Comparison of ENCODE assay signal across 26 mouse cellular contexts in genomic region chr10:42578281-42578675, GRCm38 (mm10). TPM values are rescaled to one million over a fixed set of nuclear protein-coding genes. Genes with fewer than 3 reads are reported as not detected.
DNase-seq lines count a peak whose midpoint lies in the region; ATAC-seq and TF ChIP-seq lines count a peak whose summit lies in the region.
"Had no signal": no experiment of that assay in that cellular context is flagged by ENCODE, and none has a peak within 500 bp of the region (broad histone marks: within the 10 kb centered on the region; RNA-seq: fewer than 3 reads in every experiment).

No protein-coding gene starts in this region.

- intact Hi-C loops in gastrocnemius, adult 2 months (cut with DNase I): no loop called here

- H3K27ac ChIP-seq in hindbrain, embryonic 11.5 days (ENCODE audit: low read depth, low read length): no peak overlapping the region
- H3K27ac ChIP-seq in hindbrain, embryonic 14.5 days: no peak overlapping the region
- H3K27ac ChIP-seq in forebrain, embryonic 12.5 days: peak overlapping the region; percentile 90
- H3K27ac ChIP-seq in midbrain, embryonic 12.5 days (replicated peaks): no peak overlapping the region; the same call in 1 of the 2 replicates
- no peak overlapping the region for H3K27ac ChIP-seq in stomach, postnatal 0 days (replicated peaks)
- H3K27ac ChIP-seq in gastrocnemius, adult 2 months: no peak overlapping the region
- H3K27ac ChIP-seq: embryonic facial prominence, embryonic 12.5 days; hindbrain, embryonic 13.5 days; left cerebral cortex, adult 2 months; limb, embryonic 12.5 days; liver, embryonic 14.5 days had no signal

- no peak overlapping the region for H3K4me2 ChIP-seq in hindbrain, embryonic 11.5 days (replicated peaks; ENCODE audit: low read depth, low read length)
- no peak overlapping the region for H3K4me2 ChIP-seq in hindbrain, embryonic 14.5 days (replicated peaks)
- H3K4me2 ChIP-seq in forebrain, embryonic 12.5 days: peak overlapping the region; percentile 73
- peak overlapping the region; percentile 74 for H3K4me2 ChIP-seq in midbrain, embryonic 12.5 days (replicated peaks)
- H3K4me2 ChIP-seq in stomach, postnatal 0 days (replicated peaks; ENCODE audit: low read depth): no peak overlapping the region
- H3K4me2 ChIP-seq: hindbrain, embryonic 13.5 days; limb, embryonic 12.5 days had no signal

- no peak overlapping the region; the same call in 1 of the 2 replicates for H3K4me3 ChIP-seq in hindbrain, embryonic 11.5 days (ENCODE audit: low read depth, low read length)
- no peak overlapping the region for H3K4me3 ChIP-seq in hindbrain, embryonic 14.5 days (replicated peaks; ENCODE audit: low read length)
- H3K4me3 ChIP-seq in forebrain, embryonic 12.5 days (replicated peaks): peak overlapping the region; percentile 72
- H3K4me3 ChIP-seq in midbrain, embryonic 12.5 days: peak overlapping the region; percentile 60
- H3K4me3 ChIP-seq in stomach, postnatal 0 days (ENCODE audit: low read depth, low read length): no peak overlapping the region
- H3K4me3 ChIP-seq in gastrocnemius, adult 2 months: no peak overlapping the region
- H3K4me3 ChIP-seq: embryonic facial prominence, embryonic 12.5 days; hindbrain, embryonic 13.5 days; left cerebral cortex, adult 2 months; limb, embryonic 12.5 days; myocyte had no signal

- no peaks in the 10 kb centered on the region for H3K36me3 ChIP-seq in hindbrain, embryonic 11.5 days (ENCODE audit: control insufficient read depth, insufficient read depth, low read length)
- H3K36me3 ChIP-seq in hindbrain, embryonic 14.5 days (replicated peaks; ENCODE audit: control insufficient read depth, insufficient read depth): no peaks in the 10 kb centered on the region
- peaks cover 32% of the 10 kb centered on the region for H3K36me3 ChIP-seq in forebrain, embryonic 12.5 days (replicated peaks)
- 0 out of 2 replicates have a peak, but pooled peaks cover 5% of the 10 kb centered on the region for H3K36me3 ChIP-seq in midbrain, embryonic 12.5 days
- H3K36me3 ChIP-seq in stomach, postnatal 0 days (ENCODE audit: control insufficient read depth, insufficient read depth, low read length): no peaks in the 10 kb centered on the region
- H3K36me3 ChIP-seq: embryonic facial prominence, embryonic 12.5 days; hindbrain, embryonic 13.5 days; limb, embryonic 12.5 days had no signal

- H3K9ac ChIP-seq in hindbrain, embryonic 11.5 days (ENCODE audit: low read depth, low read length): no peak overlapping the region
- no peak overlapping the region for H3K9ac ChIP-seq in hindbrain, embryonic 14.5 days
- H3K9ac ChIP-seq in forebrain, embryonic 12.5 days: peak overlapping the region; percentile 97
- H3K9ac ChIP-seq in midbrain, embryonic 12.5 days (replicated peaks): peak overlapping the region; percentile 20; the same call in 1 of the 2 replicates
- no peak overlapping the region for H3K9ac ChIP-seq in stomach, postnatal 0 days (ENCODE audit: low read length)
- H3K9ac ChIP-seq: embryonic facial prominence, embryonic 12.5 days; hindbrain, embryonic 13.5 days; limb, embryonic 12.5 days; liver, embryonic 14.5 days had no signal

- H3K4me1 ChIP-seq in hindbrain, embryonic 11.5 days (replicated peaks; ENCODE audit: control insufficient read depth, insufficient read depth, low read length): peaks cover 13% of the 10 kb centered on the region
- H3K4me1 ChIP-seq in hindbrain, embryonic 14.5 days (replicated peaks; ENCODE audit: control insufficient read depth, insufficient read depth, low read length): peaks cover 7% of the 10 kb centered on the region; the same call in 1 of the 2 replicates
- peaks cover 67% of the 10 kb centered on the region for H3K4me1 ChIP-seq in forebrain, embryonic 12.5 days
- H3K4me1 ChIP-seq in midbrain, embryonic 12.5 days: peaks cover 62% of the 10 kb centered on the region
- H3K4me1 ChIP-seq in stomach, postnatal 0 days (replicated peaks; ENCODE audit: control insufficient read depth, insufficient read depth): no peaks in the 10 kb centered on the region

- TF ChIP-seq EP300 in stomach, postnatal 0 days (optimal IDR thresholded peaks at IDR 0.05): no peak

- peak; percentile 53 for DNase-seq in hindbrain, embryonic 11.5 days (ENCODE audit: low spot score)
- no peak for DNase-seq in hindbrain, embryonic 14.5 days (ENCODE audit: low spot score)
- DNase-seq in embryo, embryonic 10 days (ENCODE audit: low spot score): peak; percentile 40
- no peak for DNase-seq in stomach, postnatal 0 days (ENCODE audit: low spot score)
- DNase-seq in spleen, postnatal 4 days (ENCODE audit: low spot score in 2 of 2): no peak
- DNase-seq in gastrocnemius, adult 2 months: no peak
- DNase-seq: adrenal gland, postnatal 14 days; cerebellum, adult 2 months; gastrocnemius, postnatal 14 days; kidney, postnatal 10 days had no signal

- peaks cover 94% of the 10 kb centered on the region for H3K27me3 ChIP-seq in hindbrain, embryonic 11.5 days (ENCODE audit: control insufficient read depth, insufficient read depth, low read length)
- peaks cover 99% of the 10 kb centered on the region for H3K27me3 ChIP-seq in hindbrain, embryonic 14.5 days (ENCODE audit: control insufficient read depth, insufficient read depth, low read length)
- H3K27me3 ChIP-seq in forebrain, embryonic 12.5 days: peaks cover 34% of the 10 kb centered on the region
- peaks cover 89% of the 10 kb centered on the region for H3K27me3 ChIP-seq in midbrain, embryonic 12.5 days
- peaks cover 44% of the 10 kb centered on the region for H3K27me3 ChIP-seq in stomach, postnatal 0 days (ENCODE audit: control insufficient read depth, insufficient read depth, low read length)
- H3K27me3 ChIP-seq: CH12.LX had no signal

- TF ChIP-seq CTCF in stomach, postnatal 0 days (IDR thresholded peaks at IDR 0.05; ENCODE audit: low read depth): no peak
- TF ChIP-seq CTCF in gastrocnemius, adult 2 months (IDR thresholded peaks at IDR 0.05): no peak

- WGBS in hindbrain, embryonic 11.5 days: under 1% methylated on average over 15 of the region's 15 CpGs
- WGBS in hindbrain, embryonic 14.5 days: under 1% methylated on average over 15 of the region's 15 CpGs
- WGBS in forebrain, embryonic 12.5 days: under 1% methylated on average over 15 of the region's 15 CpGs
- WGBS in midbrain, embryonic 12.5 days: 2% methylated on average over 15 of the region's 15 CpGs
- WGBS in stomach, postnatal 0 days: 4% methylated on average over 15 of the region's 15 CpGs

- ATAC-seq in hindbrain, embryonic 11.5 days (ENCODE audit: low FRiP score): no peak
- ATAC-seq in hindbrain, embryonic 14.5 days (ENCODE audit: low FRiP score): no peak
- peak; percentile 41 for ATAC-seq in forebrain, embryonic 12.5 days (ENCODE audit: low FRiP score)
- peak; percentile 38 for ATAC-seq in midbrain, embryonic 12.5 days (ENCODE audit: low FRiP score, low read depth)
- no peak for ATAC-seq in stomach, postnatal 0 days (ENCODE audit: low FRiP score, low TSS enrichment)
- ATAC-seq: intestine, embryonic 16.5 days had no signal

- H3K9me3 ChIP-seq in hindbrain, embryonic 11.5 days (ENCODE audit: control insufficient read depth, low read length): no peaks in the 10 kb centered on the region
- no peaks in the 10 kb centered on the region for H3K9me3 ChIP-seq in hindbrain, embryonic 14.5 days (ENCODE audit: control insufficient read depth, low read length)
- no peaks in the 10 kb centered on the region for H3K9me3 ChIP-seq in forebrain, embryonic 12.5 days
- H3K9me3 ChIP-seq in midbrain, embryonic 12.5 days: no peaks in the 10 kb centered on the region
- H3K9me3 ChIP-seq in stomach, postnatal 0 days (ENCODE audit: control insufficient read depth, low read length): no peaks in the 10 kb centered on the region
- H3K9me3 ChIP-seq: embryonic facial prominence, embryonic 12.5 days; hindbrain, embryonic 13.5 days; limb, embryonic 12.5 days had no signal

RNA-seq across cellular contexts. Expression of gene Nr2e1, which starts 5.2 kb away (rescaled TPM):
- 0.11 and 0.71 TPM in 2 replicates for polyA plus RNA-seq in hindbrain, embryonic 11.5 days (2014; fragmentation: Nextera tagmentation; extraction: Ambion mirVana)
- polyA plus RNA-seq in hindbrain, embryonic 14.5 days (2014; fragmentation: Nextera tagmentation; extraction: Ambion mirVana): 0.23 TPM in 1 of 2 replicates, not detected in the other
- 104 TPM in 2 replicates for polyA plus RNA-seq in forebrain, embryonic 12.5 days (2016; fragmentation: Nextera tagmentation; extraction: Ambion mirVana)
- 35.2 and 46.5 TPM in 2 replicates for polyA plus RNA-seq in midbrain, embryonic 12.5 days (2016; fragmentation: Nextera tagmentation; extraction: Ambion mirVana)
- 0.04 TPM in 1 of 2 replicates, not detected in the other for polyA plus RNA-seq in stomach, postnatal 0 days (2015; fragmentation: Nextera tagmentation; extraction: Ambion mirVana)
- not detected for total RNA-seq in gastrocnemius, adult 2 months (2021)
- total RNA-seq: adrenal gland, postnatal 14 days; CH12.LX; gastrocnemius, postnatal 14 days; heart, adult 8-10 months; megakaryocyte progenitor cell, adult 5-6 weeks had no signal
- polyA plus RNA-seq: heart, postnatal 0 days; intestine, embryonic 16.5 days; limb, embryonic 12.5 days; liver, embryonic 14.5 days; lung, embryonic 16.5 days; myocyte; stomach, embryonic 14.5 days; thymus, postnatal 0 days had no signal

RNA-seq across cellular contexts. Expression of gene Ostm1, which starts 5.3 kb away (rescaled TPM):
- 20.2 and 23.1 TPM in 2 replicates for polyA plus RNA-seq in hindbrain, embryonic 11.5 days (2014; fragmentation: Nextera tagmentation; extraction: Ambion mirVana)
- 41.8 and 43.5 TPM in 2 replicates for polyA plus RNA-seq in hindbrain, embryonic 14.5 days (2014; fragmentation: Nextera tagmentation; extraction: Ambion mirVana)
- 63.1 and 65.4 TPM in 2 replicates for polyA plus RNA-seq in forebrain, embryonic 12.5 days (2016; fragmentation: Nextera tagmentation; extraction: Ambion mirVana)
- 35.4 and 40.1 TPM in 2 replicates for polyA plus RNA-seq in midbrain, embryonic 12.5 days (2016; fragmentation: Nextera tagmentation; extraction: Ambion mirVana)
- polyA plus RNA-seq in stomach, postnatal 0 days (2015; fragmentation: Nextera tagmentation; extraction: Ambion mirVana): 13.0 and 13.5 TPM in 2 replicates
- 10 to 100 TPM; 14.7 to 22.2 TPM for total RNA-seq in gastrocnemius, adult 2 months (2021)

Comparison
In these comparisons a context has a peak if more than half of its experiments do, and no peak if none do; other contexts are left out.
1. DNase-seq: peak in hindbrain, embryonic 11.5 days (single experiment) and embryo, embryonic 10 days (single experiment); none in hindbrain, embryonic 14.5 days (single experiment), stomach, postnatal 0 days (single experiment), spleen, postnatal 4 days (0 of 2) and gastrocnemius, adult 2 months (single experiment).
2. ATAC-seq: peak in forebrain, embryonic 12.5 days (single experiment) and midbrain, embryonic 12.5 days (single experiment); none in hindbrain, embryonic 11.5 days (single experiment), hindbrain, embryonic 14.5 days (single experiment) and stomach, postnatal 0 days (single experiment).
3. H3K4me2 ChIP-seq: peak in forebrain, embryonic 12.5 days (single experiment) and midbrain, embryonic 12.5 days (single experiment); none in hindbrain, embryonic 11.5 days (single experiment), hindbrain, embryonic 14.5 days (single experiment) and stomach, postnatal 0 days (single experiment).
4. H3K4me3 ChIP-seq: peak in forebrain, embryonic 12.5 days (single experiment) and midbrain, embryonic 12.5 days (single experiment); none in hindbrain, embryonic 11.5 days (single experiment), hindbrain, embryonic 14.5 days (single experiment), stomach, postnatal 0 days (single experiment) and gastrocnemius, adult 2 months (single experiment).
5. H3K9ac ChIP-seq: peak in forebrain, embryonic 12.5 days (single experiment) and midbrain, embryonic 12.5 days (single experiment); none in hindbrain, embryonic 11.5 days (single experiment), hindbrain, embryonic 14.5 days (single experiment) and stomach, postnatal 0 days (single experiment).
6. RNA of gene Nr2e1, which starts 5.2 kb away (polyA plus RNA-seq): 104 TPM in forebrain, embryonic 12.5 days and 35.2 to 46.5 TPM in midbrain, embryonic 12.5 days; 0.11 to 0.71 TPM in hindbrain, embryonic 11.5 days, 0.23 TPM in hindbrain, embryonic 14.5 days and 0.04 TPM in stomach, postnatal 0 days; every median in the first group is over 10 times any median in the second.